Mouse (Mus musculus) megakaryocyte, embryonic 14.5 days (primary cell): ENCODE measurements around the gene Tbcd.

ENCODE experiments used
- FLI1 ChIP-seq: IDR thresholded peaks from 2 replicates; pipeline ENCODE4 v1.6.1; 2012; ENCODE audit warnings: low read length, inconsistent platforms, mixed read lengths
- GATA1 ChIP-seq: IDR thresholded peaks from 3 replicates; pipeline ENCODE4 v1.6.1; 2012; ENCODE audit warnings: mixed read lengths, low read length, inconsistent platforms, borderline replicate concordance

DNA sequence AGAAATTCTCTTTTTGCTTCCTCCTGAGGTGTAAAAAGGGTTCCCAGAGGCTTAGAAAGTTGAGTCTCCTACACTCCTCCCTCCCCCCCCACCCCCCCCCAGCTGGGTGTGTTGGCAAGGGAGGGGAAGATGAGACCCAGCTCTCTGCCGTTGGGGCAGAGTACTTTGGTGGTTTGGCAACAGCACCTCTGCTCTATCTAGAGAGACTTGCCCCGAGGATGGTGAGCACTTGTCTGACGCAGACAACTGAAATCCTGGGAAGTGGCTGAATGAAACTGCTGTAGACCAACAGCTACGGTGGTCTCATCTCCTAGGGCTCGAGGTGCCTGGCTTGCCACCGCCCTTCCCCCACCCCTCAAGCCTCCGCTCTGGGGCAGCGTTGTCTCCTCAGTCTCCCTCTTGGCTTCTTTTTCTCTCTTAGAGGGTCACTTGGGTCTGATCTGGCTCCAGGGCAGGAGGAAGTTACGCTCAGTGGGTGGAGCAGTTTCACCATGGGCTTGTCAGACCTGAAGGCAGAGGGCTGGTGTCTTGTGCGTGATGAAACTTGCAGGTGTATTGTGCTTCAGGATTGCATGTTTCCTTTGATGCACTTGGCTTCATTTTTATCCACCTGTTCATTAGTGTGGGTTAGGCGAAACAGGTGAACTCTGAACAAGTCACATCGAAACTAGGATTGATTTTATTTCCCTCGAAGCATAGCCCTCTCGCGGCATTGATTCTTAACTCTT lies 27.9 kb downstream of the Tbcd start:
- TF ChIP-seq GATA1 (no peak), FLI1 (no peak)
